ENCODE assay signal across 30 mouse cellular contexts in the genomic region with DNA sequence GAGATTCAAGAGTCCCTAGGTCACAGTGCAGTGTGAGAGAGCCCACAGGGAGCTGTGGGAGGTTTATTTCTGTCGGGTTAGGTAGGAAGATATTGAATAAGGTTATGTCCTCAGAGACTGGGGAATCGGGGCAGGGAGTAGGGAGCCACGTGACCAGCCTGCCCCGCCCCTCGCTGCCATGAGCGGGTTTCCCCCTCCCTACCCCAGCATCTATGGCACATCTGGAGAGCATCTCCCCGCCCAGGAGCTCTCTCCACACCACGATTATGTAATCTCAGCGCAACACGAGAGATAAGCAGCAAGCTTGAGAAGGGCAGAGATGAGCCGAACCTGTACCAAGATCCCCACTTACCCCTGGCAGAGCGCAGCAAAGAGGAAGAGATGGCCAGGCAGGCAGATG. TPM values are rescaled to one million over a fixed set of nuclear protein-coding genes. Genes with fewer than 3 reads are reported as not detected.
DNase-seq lines count a peak whose midpoint lies in the region; ATAC-seq lines count a peak whose summit lies in the region.
"Had no signal": no experiment of that assay in that cellular context is flagged by ENCODE, and none has a peak within 500 bp of the region (broad histone marks: within the 10 kb centered on the region; RNA-seq: fewer than 3 reads in every experiment).

No protein-coding gene starts in this region.

- WGBS in hindbrain, embryonic 12.5 days, result 31% methylated on average over 12 of the region's 12 CpGs
- 37% methylated on average over 12 of the region's 12 CpGs for WGBS in hindbrain, embryonic 14.5 days
- 29% methylated on average over 12 of the region's 12 CpGs for WGBS in intestine, embryonic 16.5 days

- H3K4me1 ChIP-seq in hindbrain, embryonic 12.5 days, result peaks cover 19% of the 10 kb centered on the region
- H3K4me1 ChIP-seq in hindbrain, embryonic 14.5 days (replicated peaks; ENCODE audit: control insufficient read depth, insufficient read depth, low read length), result 0 out of 2 replicates have a peak, but pooled peaks cover 4% of the 10 kb centered on the region
- no peaks in the 10 kb centered on the region for H3K4me1 ChIP-seq in intestine, embryonic 16.5 days (ENCODE audit: control insufficient read depth, insufficient read depth, low read length)
- H3K4me1 ChIP-seq: embryonic facial prominence, embryonic 15.5 days; forebrain, embryonic 13.5 days; heart, embryonic 12.5 days; limb, embryonic 10.5 days; limb, embryonic 15.5 days; liver, embryonic 13.5 days had no signal

- DNase-seq in hindbrain, embryonic 14.5 days (ENCODE audit: low spot score), result no peak
- DNase-seq in right cerebral cortex, adult 18-20 months, result peak; percentile 66
- DNase-seq in right cerebral cortex, postnatal 10 days (ENCODE audit: low spot score in 2 of 2), result no peak
- DNase-seq in NIH3T3 (ENCODE audit: low read depth), result peak; percentile 5
- peak; percentile 5 for DNase-seq in mesoderm, embryonic 11.5 days (ENCODE audit: low read depth, low spot score)
- DNase-seq: adrenal gland, postnatal 14 days; B cell, adult 2 months; cerebellum, adult 18-20 months; cerebellum, postnatal 10 days; heart, adult 2 months; heart, postnatal 4 days; kidney, adult 11 months; kidney, postnatal 14 days; liver, embryonic 13.5 days; lung, adult 18-20 months; lung, postnatal 4 days had no signal

- no peak overlapping the region for H3K4me3 ChIP-seq in hindbrain, embryonic 12.5 days
- H3K4me3 ChIP-seq in hindbrain, embryonic 14.5 days (replicated peaks; ENCODE audit: low read length), result no peak overlapping the region
- no peak overlapping the region for H3K4me3 ChIP-seq in intestine, embryonic 16.5 days (ENCODE audit: low read length)
- H3K4me3 ChIP-seq: embryonic facial prominence, embryonic 15.5 days; forebrain, embryonic 13.5 days; heart, adult 2 months; heart, embryonic 12.5 days; layer of hippocampus, adult 2 months; limb, embryonic 10.5 days; limb, embryonic 15.5 days; liver, embryonic 13.5 days had no signal

- H3K27ac ChIP-seq in hindbrain, embryonic 12.5 days, result peak overlapping the region; percentile 68
- no peak overlapping the region for H3K27ac ChIP-seq in hindbrain, embryonic 14.5 days
- no peak overlapping the region for H3K27ac ChIP-seq in intestine, embryonic 16.5 days (ENCODE audit: low read length)
- H3K27ac ChIP-seq: embryonic facial prominence, embryonic 15.5 days; forebrain, embryonic 13.5 days; heart, adult 2 months; layer of hippocampus, adult 2 months; limb, embryonic 10.5 days; limb, embryonic 15.5 days; liver, embryonic 13.5 days had no signal

- H3K27me3 ChIP-seq in hindbrain, embryonic 12.5 days, result no peaks in the 10 kb centered on the region
- no peaks in the 10 kb centered on the region for H3K27me3 ChIP-seq in hindbrain, embryonic 14.5 days (ENCODE audit: control insufficient read depth, insufficient read depth, low read length)
- H3K27me3 ChIP-seq in intestine, embryonic 16.5 days (replicated peaks; ENCODE audit: control insufficient read depth, insufficient read depth, low read length), result 0 out of 2 replicates have a peak, but pooled peaks cover 2% of the 10 kb centered on the region
- H3K27me3 ChIP-seq: embryonic facial prominence, embryonic 15.5 days; forebrain, embryonic 13.5 days had no signal

- no peak overlapping the region for H3K9ac ChIP-seq in hindbrain, embryonic 12.5 days
- no peak overlapping the region for H3K9ac ChIP-seq in hindbrain, embryonic 14.5 days
- no peak overlapping the region for H3K9ac ChIP-seq in intestine, embryonic 16.5 days (ENCODE audit: low read depth, low read length)
- H3K9ac ChIP-seq: embryonic facial prominence, embryonic 15.5 days; forebrain, embryonic 13.5 days; heart, embryonic 12.5 days; limb, embryonic 15.5 days; liver, embryonic 13.5 days had no signal

- H3K36me3 ChIP-seq in hindbrain, embryonic 12.5 days, result no peaks in the 10 kb centered on the region
- no peaks in the 10 kb centered on the region for H3K36me3 ChIP-seq in hindbrain, embryonic 14.5 days (replicated peaks; ENCODE audit: control insufficient read depth, insufficient read depth)
- H3K36me3 ChIP-seq in intestine, embryonic 16.5 days (ENCODE audit: control insufficient read depth, insufficient read depth, low read length), result no peaks in the 10 kb centered on the region
- H3K36me3 ChIP-seq: embryonic facial prominence, embryonic 15.5 days; G1E; heart, embryonic 12.5 days; limb, embryonic 10.5 days; limb, embryonic 15.5 days; liver, embryonic 13.5 days had no signal

- no peak for ATAC-seq in hindbrain, embryonic 12.5 days (ENCODE audit: low FRiP score)
- no peak for ATAC-seq in hindbrain, embryonic 14.5 days (ENCODE audit: low FRiP score)
- ATAC-seq in intestine, embryonic 16.5 days, result no peak
- ATAC-seq: forebrain, embryonic 13.5 days; lung, postnatal 0 days; midbrain, embryonic 16.5 days; Patski had no signal

- H3K9me3 ChIP-seq in hindbrain, embryonic 12.5 days (replicated peaks), result no peaks in the 10 kb centered on the region
- H3K9me3 ChIP-seq in hindbrain, embryonic 14.5 days (ENCODE audit: control insufficient read depth, low read length), result no peaks in the 10 kb centered on the region
- no peaks in the 10 kb centered on the region for H3K9me3 ChIP-seq in intestine, embryonic 16.5 days (ENCODE audit: control insufficient read depth, low read length)
- H3K9me3 ChIP-seq: embryonic facial prominence, embryonic 15.5 days; forebrain, embryonic 13.5 days; G1E; heart, embryonic 12.5 days; limb, embryonic 10.5 days; limb, embryonic 15.5 days; liver, embryonic 13.5 days had no signal

- no peak overlapping the region for H3K4me2 ChIP-seq in hindbrain, embryonic 12.5 days (replicated peaks)
- H3K4me2 ChIP-seq in hindbrain, embryonic 14.5 days (replicated peaks), result no peak overlapping the region
- no peak overlapping the region for H3K4me2 ChIP-seq in intestine, embryonic 16.5 days (ENCODE audit: low read depth, low read length)
- H3K4me2 ChIP-seq: embryonic facial prominence, embryonic 15.5 days; forebrain, embryonic 13.5 days; heart, embryonic 12.5 days; limb, embryonic 15.5 days; liver, embryonic 13.5 days had no signal

RNA-seq across cellular contexts. Expression of gene Rph3a, which starts 6.5 kb away (rescaled TPM):
- 6.7 and 8.8 TPM in 2 replicates for polyA plus RNA-seq in hindbrain, embryonic 12.5 days (2016; fragmentation: Nextera tagmentation; extraction: Ambion mirVana)
- polyA plus RNA-seq in hindbrain, embryonic 14.5 days (2014; fragmentation: Nextera tagmentation; extraction: Ambion mirVana), result 28.6 and 33.7 TPM in 2 replicates
- 0.13 and 0.16 TPM in 2 replicates for polyA plus RNA-seq in intestine, embryonic 16.5 days (2015; fragmentation: Nextera tagmentation; extraction: Ambion mirVana)
- polyA plus RNA-seq: G1E; heart, adult 2 months; heart, embryonic 12.5 days; heart, postnatal 0 days; kidney, embryonic 14.5 days; limb, embryonic 10.5 days; lung, postnatal 0 days; Patski had no signal

Comparison
In these comparisons a context has a peak if more than half of its experiments do, and no peak if none do; other contexts are left out.
1. DNase-seq: peak in right cerebral cortex, adult 18-20 months (single experiment), NIH3T3 (single experiment) and mesoderm, embryonic 11.5 days (single experiment); none in hindbrain, embryonic 14.5 days (single experiment) and right cerebral cortex, postnatal 10 days (0 of 2).